Mouse (Mus musculus) spleen, adult 2 months (tissue): ENCODE measurements around the gene Klc1.

Experiments
- CTCF ChIP-seq: fragments of 200-500 bp; IDR thresholded peaks from 2 replicates; pipeline ENCODE4 v1.5.1; 2011; ENCODE audit warnings: mild to moderate bottlenecking, inconsistent platforms; ENCODE audit not compliant: insufficient read depth, insufficient read length, insufficient replicate concordance; ENCODE audit errors: extremely low read depth
- POLR2A ChIP-seq: fragments of 200-500 bp; IDR thresholded peaks from 2 replicates; pipeline ENCODE4 v1.6.1; 2011; ENCODE audit warnings: low read depth, low read length, inconsistent platforms

- TF ChIP-seq POLR2A (no peak), CTCF (no peak)
These were observed 42.0 kb downstream of the Klc1 start for GRCm38 (mm10) chr12:111800459-111801183.
